Mouse (Mus musculus): ENCODE data around the gene Mre11a. TPM values are rescaled to one million over a fixed set of nuclear protein-coding genes. Genes with fewer than 3 reads are reported as not detected.
A peak's percentile ranks its signal among the peaks of the same experiment; 100 is the strongest.

Mre11a gene
- polyA plus RNA-seq, 1 experiment from 2014 or later: 34.6 TPM

GRCm38 (mm10) chr9:14810111-14810510 is 25.7 kb downstream of the Mre11a start:
- Histone ChIP-seq H3K9ac (no peak overlapping the region), H3K4me2 (no peak overlapping the region), H3K36me3 (ENCODE audit: insufficient read depth) (peaks cover 68% of the 10 kb centered on the region), H3K27ac (ENCODE audit: low read depth) (no peak overlapping the region), H3K4me3 (ENCODE audit: low read depth, low read length) (no peak overlapping the region), H3K9me3 (ENCODE audit: low read depth, low read length) (no peaks in the 10 kb centered on the region), H3K4me1 (ENCODE audit: insufficient read depth) (no peaks in the 10 kb centered on the region), H3K27me3 (ENCODE audit: insufficient read depth, low read length) (no peaks in the 10 kb centered on the region)
- TF ChIP-seq CTCF (IDR thresholded peaks at IDR 0.05; ENCODE audit: low read depth): no peak
- ATAC-seq (ENCODE audit: insufficient read depth): no peak
- no peak for DNase-seq
- WGBS: 83% methylated on average over 5 of the region's 5 CpGs

DNA sequence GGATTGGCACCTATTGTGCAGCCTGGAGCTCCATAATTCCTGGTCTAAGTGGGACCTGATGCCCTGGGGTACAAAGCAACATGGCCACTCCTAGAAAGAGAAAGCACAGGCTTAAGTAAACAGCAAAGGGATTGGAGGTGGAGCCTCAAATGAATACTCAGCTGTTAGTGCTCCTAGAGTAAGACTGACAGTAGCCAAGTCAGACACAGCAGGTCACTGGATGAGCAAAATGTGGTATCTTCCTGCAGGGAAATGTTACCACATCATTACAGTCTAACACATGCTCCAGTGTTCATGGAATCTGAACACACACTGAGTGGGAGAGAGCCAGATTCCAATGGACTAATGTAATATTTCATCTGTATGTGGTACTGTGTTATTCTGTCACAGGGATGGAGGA is 36.9 kb downstream of the Mre11a start:
- H3K27ac ChIP-seq (ENCODE audit: low read depth): no peak overlapping the region
- TF ChIP-seq CTCF (IDR thresholded peaks at IDR 0.05; ENCODE audit: low read depth): no peak
- no peak overlapping the region for H3K9ac ChIP-seq
- H3K36me3 ChIP-seq (ENCODE audit: insufficient read depth): peaks cover 79% of the 10 kb centered on the region
- no peaks in the 10 kb centered on the region for H3K27me3 ChIP-seq (ENCODE audit: insufficient read depth, low read length)
- no peak overlapping the region for H3K4me3 ChIP-seq (ENCODE audit: low read depth, low read length)
- no peak overlapping the region for H3K4me2 ChIP-seq
- DNase-seq (no peak), ATAC-seq (ENCODE audit: insufficient read depth) (no peak)
- H3K9me3 ChIP-seq (ENCODE audit: low read depth, low read length): no peaks in the 10 kb centered on the region
- no peaks in the 10 kb centered on the region for H3K4me1 ChIP-seq (ENCODE audit: insufficient read depth)

GRCm38 (mm10) chr9:14824840-14825239 is 40.4 kb downstream of the Mre11a start:
- Histone ChIP-seq H3K4me1 (ENCODE audit: insufficient read depth) (no peaks in the 10 kb centered on the region), H3K27ac (ENCODE audit: low read depth) (no peak overlapping the region), H3K27me3 (ENCODE audit: insufficient read depth, low read length) (no peaks in the 10 kb centered on the region), H3K9ac (no peak overlapping the region), H3K4me3 (ENCODE audit: low read depth, low read length) (no peak overlapping the region), H3K4me2 (no peak overlapping the region), H3K36me3 (ENCODE audit: insufficient read depth) (peaks cover 70% of the 10 kb centered on the region), H3K9me3 (ENCODE audit: low read depth, low read length) (no peaks in the 10 kb centered on the region)
- DNase-seq: no peak
- WGBS: 84% methylated on average over 5 of the region's 5 CpGs
- ATAC-seq (ENCODE audit: insufficient read depth): no peak
- no peak for TF ChIP-seq CTCF (IDR thresholded peaks at IDR 0.05; ENCODE audit: low read depth)

- H3K4me2 ChIP-seq: no peak overlapping the region
- ATAC-seq (ENCODE audit: insufficient read depth) (no peak), DNase-seq (no peak)
- no peaks in the 10 kb centered on the region for H3K4me1 ChIP-seq (ENCODE audit: insufficient read depth)
- H3K36me3 ChIP-seq (ENCODE audit: insufficient read depth): peaks cover 69% of the 10 kb centered on the region
- H3K4me3 ChIP-seq (ENCODE audit: low read depth, low read length): no peak overlapping the region
- no peaks in the 10 kb centered on the region for H3K27me3 ChIP-seq (ENCODE audit: insufficient read depth, low read length)
- TF ChIP-seq CTCF (IDR thresholded peaks at IDR 0.05; ENCODE audit: low read depth): no peak
- no peak overlapping the region for H3K27ac ChIP-seq (ENCODE audit: low read depth)
- 66% methylated on average over 2 of the region's 2 CpGs for WGBS
- H3K9ac ChIP-seq: no peak overlapping the region
- no peaks in the 10 kb centered on the region for H3K9me3 ChIP-seq (ENCODE audit: low read depth, low read length)
Observed at GRCm38 (mm10) chr9:14827875-14828274, 43.4 kb downstream of the Mre11a start.

DNA sequence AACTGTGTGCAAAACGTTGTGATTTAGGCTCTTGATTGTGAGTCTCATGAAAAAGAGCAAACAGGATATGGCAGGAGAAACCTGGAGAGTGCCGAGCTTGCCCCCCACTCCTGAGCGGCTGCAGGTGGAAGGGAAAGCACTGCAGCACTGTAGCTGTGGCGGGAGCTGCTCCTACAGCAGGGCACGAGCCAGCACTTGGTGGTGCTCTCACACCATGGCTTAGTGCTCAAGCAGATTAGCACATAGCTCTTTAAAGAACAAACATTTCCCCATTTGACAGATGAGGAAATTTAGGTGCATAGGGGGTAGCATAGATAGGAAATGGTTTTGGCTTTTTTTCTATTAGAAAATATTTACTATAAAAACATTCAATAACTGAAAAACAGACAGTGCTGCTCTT is 47.6 kb downstream of the Mre11a start:
- H3K27me3 ChIP-seq (ENCODE audit: insufficient read depth, low read length): no peaks in the 10 kb centered on the region
- peaks cover 76% of the 10 kb centered on the region for H3K36me3 ChIP-seq (ENCODE audit: insufficient read depth)
- H3K4me3 ChIP-seq (ENCODE audit: low read depth, low read length): no peak overlapping the region
- no peaks in the 10 kb centered on the region for H3K9me3 ChIP-seq (ENCODE audit: low read depth, low read length)
- TF ChIP-seq CTCF (IDR thresholded peaks at IDR 0.05; ENCODE audit: low read depth): no peak
- ATAC-seq (ENCODE audit: insufficient read depth) (no peak), DNase-seq (no peak)
- 83% methylated on average over 5 of the region's 5 CpGs for WGBS
- no peak overlapping the region for H3K9ac ChIP-seq
- no peak overlapping the region for H3K4me2 ChIP-seq
- H3K4me1 ChIP-seq (ENCODE audit: insufficient read depth): no peaks in the 10 kb centered on the region
- H3K27ac ChIP-seq (ENCODE audit: low read depth): no peak overlapping the region

- DNase-seq (no peak), ATAC-seq (ENCODE audit: insufficient read depth) (no peak)
- no peak overlapping the region for H3K27ac ChIP-seq (ENCODE audit: low read depth)
- no peaks in the 10 kb centered on the region for H3K4me1 ChIP-seq (ENCODE audit: insufficient read depth)
- no peak overlapping the region for H3K4me2 ChIP-seq
- TF ChIP-seq CTCF (IDR thresholded peaks at IDR 0.05; ENCODE audit: low read depth): no peak
- H3K9ac ChIP-seq: no peak overlapping the region
- H3K36me3 ChIP-seq (ENCODE audit: insufficient read depth): peaks cover 51% of the 10 kb centered on the region
- H3K27me3 ChIP-seq (ENCODE audit: insufficient read depth, low read length): no peaks in the 10 kb centered on the region
- no peaks in the 10 kb centered on the region for H3K9me3 ChIP-seq (ENCODE audit: low read depth, low read length)
- H3K4me3 ChIP-seq (ENCODE audit: low read depth, low read length): no peak overlapping the region
- WGBS: 91% methylated on average over 6 of the region's 6 CpGs
Observed at GRCm38 (mm10) chr9:14835335-14836075, 51.1 kb downstream of the Mre11a start.

- Histone ChIP-seq H3K36me3 (ENCODE audit: insufficient read depth) (peaks cover 17% of the 10 kb centered on the region), H3K27me3 (ENCODE audit: insufficient read depth, low read length) (no peaks in the 10 kb centered on the region), H3K4me1 (ENCODE audit: insufficient read depth) (no peaks in the 10 kb centered on the region), H3K9me3 (ENCODE audit: low read depth, low read length) (no peaks in the 10 kb centered on the region), H3K4me2 (no peak overlapping the region), H3K9ac (no peak overlapping the region), H3K27ac (ENCODE audit: low read depth) (no peak overlapping the region), H3K4me3 (ENCODE audit: low read depth, low read length) (no peak overlapping the region)
- ATAC-seq (ENCODE audit: insufficient read depth): no peak
- DNase-seq: peak; percentile 62
- 38% methylated on average over 7 of the region's 7 CpGs for WGBS
- no peak for TF ChIP-seq CTCF (IDR thresholded peaks at IDR 0.05; ENCODE audit: low read depth)
Observed at GRCm38 (mm10) chr9:14839527-14839926, 55.1 kb downstream of the Mre11a start.
